Comparison of ENCODE assay signal across 10 mouse cellular contexts in genomic region chr6:140519019-140519418, GRCm38 (mm10).
A peak's percentile ranks its signal among the peaks of the same experiment; 100 is the strongest.
DNase-seq lines count a peak whose midpoint lies in the region; ATAC-seq lines count a peak whose summit lies in the region.
"Had no signal": no experiment of that assay in that cellular context is flagged by ENCODE, and none has a peak within 500 bp of the region (broad histone marks: within the 10 kb centered on the region; RNA-seq: fewer than 3 reads in every experiment).

No protein-coding gene starts in this region.

- H3K4me1 ChIP-seq in lung, embryonic 15.5 days: peaks cover 39% of the 10 kb centered on the region
- peaks cover 34% of the 10 kb centered on the region for H3K4me1 ChIP-seq in hindbrain, embryonic 13.5 days (replicated peaks)
- peaks cover 18% of the 10 kb centered on the region for H3K4me1 ChIP-seq in neural tube, embryonic 15.5 days

- H3K36me3 ChIP-seq in lung, embryonic 15.5 days: no peaks in the 10 kb centered on the region
- no peaks in the 10 kb centered on the region for H3K36me3 ChIP-seq in hindbrain, embryonic 13.5 days
- H3K36me3 ChIP-seq in neural tube, embryonic 15.5 days: no peaks in the 10 kb centered on the region

- ATAC-seq in lung, embryonic 15.5 days (ENCODE audit: borderline replicate concordance, extremely low read depth, low FRiP score, low TSS enrichment): peak; percentile 32; the same call in 1 of the 2 replicates
- ATAC-seq in hindbrain, embryonic 13.5 days (ENCODE audit: low FRiP score): peak; percentile 11; the same call in 1 of the 2 replicates
- ATAC-seq in neural tube, embryonic 15.5 days (ENCODE audit: low FRiP score): 0 out of 2 replicates have a peak, but pooled peaks have one; percentile 3
- ATAC-seq: liver, postnatal 0 days had no signal

- H3K27me3 ChIP-seq in lung, embryonic 15.5 days: no peaks in the 10 kb centered on the region
- no peaks in the 10 kb centered on the region for H3K27me3 ChIP-seq in hindbrain, embryonic 13.5 days
- no peaks in the 10 kb centered on the region for H3K27me3 ChIP-seq in neural tube, embryonic 15.5 days (replicated peaks)

- DNase-seq in cerebellum, adult 18-20 months: peak; percentile 49 to 63
- DNase-seq in cerebellum, adult 8-10 months: no peak
- no peak for DNase-seq in lung, postnatal 4 days
- DNase-seq in frontal cortex, postnatal 25 days (ENCODE audit: low spot score in 2 of 2): no peak
- DNase-seq in spleen, postnatal 4 days (ENCODE audit: low spot score in 2 of 2): no peak
- DNase-seq: kidney, postnatal 25 days; liver, postnatal 0 days had no signal

- no peak overlapping the region for H3K9ac ChIP-seq in lung, embryonic 15.5 days
- H3K9ac ChIP-seq in hindbrain, embryonic 13.5 days: peak overlapping the region; percentile 60
- no peak overlapping the region for H3K9ac ChIP-seq in neural tube, embryonic 15.5 days (replicated peaks)
- H3K9ac ChIP-seq: liver, postnatal 0 days had no signal

- WGBS in lung, embryonic 15.5 days: 46% methylated on average over 13 of the region's 13 CpGs
- WGBS in hindbrain, embryonic 13.5 days: 65% methylated on average over 13 of the region's 13 CpGs
- 62% methylated on average over 13 of the region's 13 CpGs for WGBS in neural tube, embryonic 15.5 days

- H3K9me3 ChIP-seq in lung, embryonic 15.5 days: no peaks in the 10 kb centered on the region
- H3K9me3 ChIP-seq in hindbrain, embryonic 13.5 days: no peaks in the 10 kb centered on the region
- no peaks in the 10 kb centered on the region for H3K9me3 ChIP-seq in neural tube, embryonic 15.5 days (replicated peaks)

- H3K4me3 ChIP-seq in lung, embryonic 15.5 days: no peak overlapping the region
- H3K4me3 ChIP-seq in hindbrain, embryonic 13.5 days: no peak overlapping the region
- H3K4me3 ChIP-seq in neural tube, embryonic 15.5 days (replicated peaks): no peak overlapping the region

- H3K27ac ChIP-seq in lung, embryonic 15.5 days: peak overlapping the region; percentile 55
- peak overlapping the region; percentile 56 for H3K27ac ChIP-seq in hindbrain, embryonic 13.5 days
- peak overlapping the region; percentile 50; the same call in 1 of the 2 replicates for H3K27ac ChIP-seq in neural tube, embryonic 15.5 days (replicated peaks)

- no peak overlapping the region for H3K4me2 ChIP-seq in lung, embryonic 15.5 days
- H3K4me2 ChIP-seq in hindbrain, embryonic 13.5 days: no peak overlapping the region
- H3K4me2 ChIP-seq in neural tube, embryonic 15.5 days: no peak overlapping the region

Comparison
In these comparisons a context has a peak if more than half of its experiments do, and no peak if none do; other contexts are left out.
1. DNase-seq: peak in cerebellum, adult 18-20 months (2 of 2); none in cerebellum, adult 8-10 months (single experiment), lung, postnatal 4 days (0 of 2), frontal cortex, postnatal 25 days (0 of 2) and spleen, postnatal 4 days (0 of 2).
2. Peak in every context shown above with its lines, with median percentiles within 50 percentile points of each other: ATAC-seq and H3K27ac ChIP-seq.